Mouse (Mus musculus) small intestine, adult 2 months (tissue): ENCODE results near the gene Pgm2l1. TPM values are rescaled to one million over a fixed set of nuclear protein-coding genes. Genes with fewer than 3 reads are reported as not detected.
A peak's percentile ranks its signal among the peaks of the same experiment; 100 is the strongest.

Source experiments
- H3K27ac ChIP-seq: fragments of 200-500 bp; 2 replicates; pipeline ENCODE4 v1.5.1; 2012; ENCODE audit warnings: low read depth, low read length, control low read depth, inconsistent platforms; ENCODE audit not compliant: insufficient read depth
- H3K27me3 ChIP-seq: fragments of 200-500 bp; 2 replicates; pipeline ENCODE4 v1.6.1; 2012; ENCODE audit warnings: mild to moderate bottlenecking, moderate library complexity, low read length, inconsistent platforms; ENCODE audit not compliant: control insufficient read depth, insufficient read depth
- H3K36me3 ChIP-seq: fragments of 200-500 bp; 2 replicates; pipeline ENCODE4 v1.6.1; 2012; ENCODE audit warnings: mild to moderate bottlenecking, low read length, control low read depth, inconsistent platforms; ENCODE audit not compliant: control insufficient read depth, insufficient read depth
- H3K4me1 ChIP-seq: fragments of 200-500 bp; 2 replicates; pipeline ENCODE4 v1.6.1; 2012; ENCODE audit warnings: low read length, inconsistent platforms, mixed read lengths; ENCODE audit not compliant: control insufficient read depth, insufficient read depth, insufficient read length
- H3K4me3 ChIP-seq: fragments of 200-500 bp; 2 replicates; pipeline ENCODE4 v1.5.1; 2012; ENCODE audit warnings: low read depth, mild to moderate bottlenecking, control low read depth, inconsistent platforms, low read length, moderate library complexity
- CTCF ChIP-seq: fragments of 200-500 bp; IDR thresholded peaks from 2 replicates; pipeline ENCODE4 v1.5.1; 2012; ENCODE audit warnings: low read depth, mild to moderate bottlenecking, control low read depth, inconsistent platforms, low read length, moderate library complexity, mixed read lengths; ENCODE audit not compliant: insufficient replicate concordance, insufficient read length; ENCODE audit errors: extremely low read depth
- POLR2A ChIP-seq: fragments of 200-500 bp; IDR thresholded peaks from 2 replicates; pipeline ENCODE4 v1.6.1; 2012; ENCODE audit warnings: low read depth, mild to moderate bottlenecking, control low read depth, inconsistent platforms, low read length, moderate library complexity
- WGBS: fragments of 180-500 bp; shearing (Covaris S2); methylation state at CpG from one replicate; pipeline ENCODE4 v1.1.7; 2018; 5-methylcytosine and 5-hydroxymethylcytosine counted together
- polyA plus RNA-seq: library from polyadenylated mRNA; depleted of rRNA; stranded (reverse); fragments of >200 nt; gene quantifications from 2 replicates; pipeline ENCODE4 v1.2.3, GENCODE M21; 2012

Pgm2l1 gene
- polyA plus RNA-seq, 1 experiment: 1.5 TPM

- H3K27me3 ChIP-seq: no peaks in the 10 kb centered on the region
- H3K36me3 ChIP-seq: no peaks in the 10 kb centered on the region
- TF ChIP-seq POLR2A: no peak
- TF ChIP-seq CTCF: no peak
- H3K27ac ChIP-seq: peak overlapping the region; percentile 52
- 0 out of 2 replicates have a peak, but pooled peaks cover 2% of the 10 kb centered on the region for H3K4me1 ChIP-seq
- 1% methylated on average over 23 of the region's 23 CpGs for WGBS
- H3K4me3 ChIP-seq: peak overlapping the region; percentile 74
These were observed 817 bp downstream of the Pgm2l1 start for GRCm38 (mm10) chr7:100227896-100228525.

GRCm38 (mm10) chr7:100228957-100229356 lies 1.8 kb downstream of the Pgm2l1 start:
- TF ChIP-seq POLR2A (no peak), CTCF (no peak)

GRCm38 (mm10) chr7:100230646-100231045 lies 3.5 kb downstream of the Pgm2l1 start:
- TF ChIP-seq POLR2A (no peak), CTCF (no peak)
- H3K4me1 ChIP-seq: 0 out of 2 replicates have a peak, but pooled peaks cover 2% of the 10 kb centered on the region
- H3K27ac ChIP-seq: no peak overlapping the region
- no peaks in the 10 kb centered on the region for H3K27me3 ChIP-seq
- WGBS: 91% methylated on average over 1 of the region's 1 CpGs
- no peak overlapping the region for H3K4me3 ChIP-seq
- H3K36me3 ChIP-seq: 0 out of 2 replicates have a peak, but pooled peaks cover 1% of the 10 kb centered on the region

More at GRCm38 (mm10) chr7:100228957-100229356, 1.8 kb downstream of the Pgm2l1 start:
- Histone ChIP-seq H3K27ac (no peak overlapping the region), H3K27me3 (no peaks in the 10 kb centered on the region), H3K4me1 (0 out of 2 replicates have a peak, but pooled peaks cover 2% of the 10 kb centered on the region), H3K4me3 (no peak overlapping the region), H3K36me3 (no peaks in the 10 kb centered on the region)
- 26% methylated on average over 3 of the region's 3 CpGs for WGBS

- no peaks in the 10 kb centered on the region for H3K27me3 ChIP-seq
- H3K27ac ChIP-seq: no peak overlapping the region
- no peak overlapping the region for H3K4me3 ChIP-seq
- H3K36me3 ChIP-seq: 0 out of 2 replicates have a peak, but pooled peaks cover 1% of the 10 kb centered on the region
- TF ChIP-seq CTCF: no peak
- no peak for TF ChIP-seq POLR2A
- WGBS: 82% methylated on average over 1 of the region's 1 CpGs
- H3K4me1 ChIP-seq: 0 out of 2 replicates have a peak, but pooled peaks cover 2% of the 10 kb centered on the region
These were observed 4.5 kb downstream of the Pgm2l1 start for GRCm38 (mm10) chr7:100231661-100232060.

- TF ChIP-seq CTCF (no peak), POLR2A (no peak)
- Histone ChIP-seq H3K4me1 (0 out of 2 replicates have a peak, but pooled peaks cover 2% of the 10 kb centered on the region), H3K27me3 (no peaks in the 10 kb centered on the region), H3K4me3 (no peak overlapping the region), H3K36me3 (0 out of 2 replicates have a peak, but pooled peaks cover 1% of the 10 kb centered on the region), H3K27ac (no peak overlapping the region)
These were observed 6.5 kb downstream of the Pgm2l1 start for GRCm38 (mm10) chr7:100233681-100234080.

GRCm38 (mm10) chr7:100234264-100234885 lies 7.2 kb downstream of the Pgm2l1 start:
- no peak overlapping the region for H3K4me3 ChIP-seq
- H3K4me1 ChIP-seq: no peaks in the 10 kb centered on the region
- H3K36me3 ChIP-seq: 0 out of 2 replicates have a peak, but pooled peaks cover 1% of the 10 kb centered on the region
- no peak overlapping the region for H3K27ac ChIP-seq
- no peaks in the 10 kb centered on the region for H3K27me3 ChIP-seq
- TF ChIP-seq CTCF (no peak), POLR2A (no peak)
- WGBS: 59% methylated on average over 7 of the region's 7 CpGs

GRCm38 (mm10) chr7:100238271-100238670 lies 11.1 kb downstream of the Pgm2l1 start:
- WGBS: 90% methylated on average over 1 of the region's 1 CpGs
- no peaks in the 10 kb centered on the region for H3K27me3 ChIP-seq
- 0 out of 2 replicates have a peak, but pooled peaks cover 1% of the 10 kb centered on the region for H3K36me3 ChIP-seq
- no peaks in the 10 kb centered on the region for H3K4me1 ChIP-seq
- TF ChIP-seq POLR2A (no peak), CTCF (no peak)
- H3K4me3 ChIP-seq: no peak overlapping the region
- no peak overlapping the region for H3K27ac ChIP-seq
